Comparison of ENCODE assay signal across 13 mouse cellular contexts in the genomic region with DNA sequence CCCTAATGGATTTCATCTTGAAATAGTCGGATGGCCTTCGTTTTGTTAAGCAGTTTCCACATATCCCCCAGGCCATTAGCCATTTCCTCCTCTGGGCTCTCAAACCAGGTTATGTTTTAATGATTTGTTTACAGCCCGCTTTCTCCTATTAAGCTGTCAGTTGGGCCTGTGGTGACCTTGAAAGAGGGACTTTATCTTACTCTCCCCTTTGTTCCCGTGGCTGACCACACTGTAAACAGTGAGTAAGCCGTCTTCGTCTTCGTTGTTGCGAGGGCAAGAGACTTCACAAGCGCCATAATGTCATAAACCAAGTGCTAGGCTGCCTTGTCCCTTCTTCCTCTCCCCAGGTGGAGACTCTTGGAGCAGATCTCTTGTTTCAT.
DNase-seq lines count a peak whose midpoint lies in the region; ATAC-seq and TF ChIP-seq lines count a peak whose summit lies in the region.
"Had no signal": no experiment of that assay in that cellular context is flagged by ENCODE, and none has a peak within 500 bp of the region (broad histone marks: within the 10 kb centered on the region; RNA-seq: fewer than 3 reads in every experiment).

No protein-coding gene starts in this region.

- TF ChIP-seq CTCF in kidney, postnatal 0 days (IDR thresholded peaks at IDR 0.05; ENCODE audit: low read depth) = no peak

- DNase-seq in adrenal gland, adult (ENCODE audit: inconsistent age in 2 of 2, low spot score in 1 of 2) = peak; percentile 35 to 58
- no peak for DNase-seq in adrenal gland, adult 18-20 months (ENCODE audit: low spot score in 2 of 2)
- DNase-seq in kidney, postnatal 0 days (ENCODE audit: low spot score) = peak; percentile 38
- no peak for DNase-seq in kidney, adult 8-10 months
- peak; percentile 98 for DNase-seq in 416B (ENCODE audit: low read depth)
- no peak for DNase-seq in limb, embryonic 10.5 days (ENCODE audit: low spot score)
- DNase-seq in cerebellum, adult 8-10 months = no peak
- DNase-seq in T-cell, adult 2 months (ENCODE audit: low spot score) = no peak
- DNase-seq: embryo, embryonic 11 days; gastrocnemius, postnatal 36 days; kidney, postnatal 36 days; right cerebral cortex, postnatal 14 days had no signal

- H3K4me1 ChIP-seq in kidney, postnatal 0 days (replicated peaks; ENCODE audit: insufficient read depth, low read length) = peaks cover 4% of the 10 kb centered on the region; the same call in 1 of the 2 replicates
- peaks cover 77% of the 10 kb centered on the region for H3K4me1 ChIP-seq in limb, embryonic 10.5 days

- H3K36me3 ChIP-seq in kidney, postnatal 0 days (ENCODE audit: insufficient read depth, low read length) = no peaks in the 10 kb centered on the region
- H3K36me3 ChIP-seq in limb, embryonic 10.5 days = no peaks in the 10 kb centered on the region
- H3K36me3 ChIP-seq: forebrain, embryonic 12.5 days had no signal

- H3K27ac ChIP-seq in kidney, postnatal 0 days = peak overlapping the region; percentile 54
- H3K27ac ChIP-seq in limb, embryonic 10.5 days = peak overlapping the region; percentile 76
- H3K27ac ChIP-seq: forebrain, embryonic 12.5 days had no signal

- no peaks in the 10 kb centered on the region for H3K27me3 ChIP-seq in kidney, postnatal 0 days (ENCODE audit: insufficient read depth, low read length)
- no peaks in the 10 kb centered on the region for H3K27me3 ChIP-seq in limb, embryonic 10.5 days (ENCODE audit: low read depth, poor library complexity, severe bottlenecking)
- H3K27me3 ChIP-seq: forebrain, embryonic 12.5 days had no signal

- H3K9me3 ChIP-seq in kidney, postnatal 0 days (replicated peaks; ENCODE audit: low read length) = no peaks in the 10 kb centered on the region
- H3K9me3 ChIP-seq in limb, embryonic 10.5 days (replicated peaks) = no peaks in the 10 kb centered on the region
- H3K9me3 ChIP-seq: forebrain, embryonic 12.5 days had no signal

- WGBS in kidney, postnatal 0 days = 33% methylated on average over 9 of the region's 9 CpGs
- 34% methylated on average over 9 of the region's 9 CpGs for WGBS in limb, embryonic 10.5 days

- H3K4me3 ChIP-seq in kidney, postnatal 0 days (replicated peaks; ENCODE audit: low read depth, low read length) = no peak overlapping the region
- H3K4me3 ChIP-seq in limb, embryonic 10.5 days = no peak overlapping the region
- H3K4me3 ChIP-seq: forebrain, embryonic 12.5 days had no signal

- ATAC-seq in kidney, postnatal 0 days (replicated peaks; ENCODE audit: low FRiP score, low read depth) = no peak; the same call in 1 of the 2 replicates

- H3K9ac ChIP-seq in kidney, postnatal 0 days (ENCODE audit: low read depth, low read length) = no peak overlapping the region
- H3K9ac ChIP-seq: forebrain, embryonic 12.5 days had no signal

- H3K4me2 ChIP-seq in kidney, postnatal 0 days (ENCODE audit: low read length) = no peak overlapping the region
- H3K4me2 ChIP-seq: forebrain, embryonic 12.5 days had no signal

Comparison
In these comparisons a context has a peak if more than half of its experiments do, and no peak if none do; other contexts are left out.
1. DNase-seq: peak in adrenal gland, adult (2 of 2), kidney, postnatal 0 days (single experiment) and 416B (single experiment); none in adrenal gland, adult 18-20 months (0 of 2), kidney, adult 8-10 months (0 of 2), limb, embryonic 10.5 days (single experiment), cerebellum, adult 8-10 months (single experiment) and T-cell, adult 2 months (single experiment).